Mouse (Mus musculus) monocyte, adult 5-6 weeks (primary cell): ENCODE results near the gene Mapkapk3. TPM values are rescaled to one million over a fixed set of nuclear protein-coding genes. Genes with fewer than 3 reads are reported as not detected.

Source experiments
- ATAC-seq: fragments of 153-309, 156-312 bp; replicated peaks from 2 replicates; pipeline ENCODE4 v1.8.0; 2017; ENCODE audit warnings: mild to moderate bottlenecking; ENCODE audit not compliant: low TSS enrichment, insufficient number of reproducible peaks, severe bottlenecking, poor library complexity, low FRiP score
- total RNA-seq: library from RNA; stranded (forward); fragments of 200-1000, 200-491, 200-594 nt; gene quantifications from 3 replicates; pipeline ENCODE4 v1.2.3, GENCODE M21; 2017

Gene Mapkapk3
- 69.0 to 81.2 TPM (median 74.8 TPM) in 3 replicates for total RNA-seq

- ATAC-seq, result peak; percentile 75
These were observed at the start of gene Mapkapk3 for GRCm38 (mm10) chr9:107289211-107290076. Mapkapk3 (minus strand) TSS chr9:107289877.

- ATAC-seq, result peak; percentile 73
These were observed 48.7 kb upstream of the Mapkapk3 start, which contains the start of gene Hemk1 for GRCm38 (mm10) chr9:107338172-107338883. Hemk1 (minus strand) TSS chr9:107338350.

GRCm38 (mm10) chr9:107336386-107336785, 46.7 kb upstream of the Mapkapk3 start:
- no peak for ATAC-seq

- ATAC-seq, result peak; percentile 52; the same call in 1 of the 2 replicates
These were observed 46.2 kb upstream of the Mapkapk3 start for GRCm38 (mm10) chr9:107335909-107336308.

- no peak for ATAC-seq
These were observed 45.4 kb upstream of the Mapkapk3 start for GRCm38 (mm10) chr9:107335046-107335445.

- ATAC-seq, result no peak
These were observed 44.7 kb upstream of the Mapkapk3 start for GRCm38 (mm10) chr9:107334356-107334755.

GRCm38 (mm10) chr9:107333686-107334085, 44.0 kb upstream of the Mapkapk3 start:
- ATAC-seq, result no peak

GRCm38 (mm10) chr9:107330791-107331190, 41.1 kb upstream of the Mapkapk3 start:
- no peak for ATAC-seq

GRCm38 (mm10) chr9:107327879-107328620, 38.4 kb upstream of the Mapkapk3 start:
- no peak for ATAC-seq

GRCm38 (mm10) chr9:107325904-107326303, 36.2 kb upstream of the Mapkapk3 start:
- no peak for ATAC-seq

GRCm38 (mm10) chr9:107324799-107325561, 35.3 kb upstream of the Mapkapk3 start:
- ATAC-seq, result no peak

GRCm38 (mm10) chr9:107323558-107323957, 33.9 kb upstream of the Mapkapk3 start:
- no peak for ATAC-seq

GRCm38 (mm10) chr9:107322461-107323050, 32.9 kb upstream of the Mapkapk3 start:
- no peak for ATAC-seq

GRCm38 (mm10) chr9:107315791-107316190, 26.1 kb upstream of the Mapkapk3 start:
- no peak for ATAC-seq

GRCm38 (mm10) chr9:107313926-107314325, 24.2 kb upstream of the Mapkapk3 start:
- no peak for ATAC-seq

- peak; percentile 69 for ATAC-seq
These were observed 23.3 kb upstream of the Mapkapk3 start for GRCm38 (mm10) chr9:107312811-107313584.

- no peak for ATAC-seq
These were observed 19.9 kb upstream of the Mapkapk3 start for GRCm38 (mm10) chr9:107309600-107309999.
